Mouse (Mus musculus) layer of hippocampus, adult 18-20 months (tissue): ENCODE results near the gene Cflar. TPM values are rescaled to one million over a fixed set of nuclear protein-coding genes. Genes with fewer than 3 reads are reported as not detected.
"Not testable (repeated sequence)": the region's sequence is repeated elsewhere in the genome, so short reads cannot be mapped to it uniquely, and the experiment has no call there.

Source experiments
- DNase-seq, 2 experiments: peaks; one replicate each; pipeline ENCODE4 v3.0.0; 2022; ENCODE audit warnings: low spot score in 2 of 2
- total RNA-seq, 2 experiments: library from RNA; stranded (reverse); gene quantifications; 2 replicates each; pipeline ENCODE4 v1.2.3; 2021

Gene Cflar
- total RNA-seq, 2 experiments from 2014 or later: 41.1 to 41.5 TPM

GRCm38 (mm10) chr1:58773905-58774304, 62.6 kb downstream of the Cflar start:
- no peak for DNase-seq

DNA sequence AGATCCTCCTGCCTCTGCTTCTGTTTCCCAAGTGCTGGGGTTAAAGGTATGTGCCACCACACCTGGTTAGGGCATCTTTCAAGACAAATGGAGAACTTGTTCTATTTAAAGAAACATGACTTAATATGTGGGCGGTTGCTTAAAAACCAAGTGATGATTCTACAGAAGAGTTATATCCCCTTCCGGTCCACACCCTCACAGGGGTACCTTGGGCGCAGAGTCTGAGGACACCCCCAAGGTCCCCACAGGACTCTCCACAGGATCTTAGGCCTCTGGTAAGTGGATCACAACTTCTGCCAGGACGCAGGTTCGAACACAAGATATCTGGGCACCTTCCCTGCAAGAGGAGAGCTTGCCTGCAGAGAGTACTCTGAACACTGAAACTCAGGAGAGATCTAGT, 64.1 kb downstream of the Cflar start:
- no peak for DNase-seq

DNA sequence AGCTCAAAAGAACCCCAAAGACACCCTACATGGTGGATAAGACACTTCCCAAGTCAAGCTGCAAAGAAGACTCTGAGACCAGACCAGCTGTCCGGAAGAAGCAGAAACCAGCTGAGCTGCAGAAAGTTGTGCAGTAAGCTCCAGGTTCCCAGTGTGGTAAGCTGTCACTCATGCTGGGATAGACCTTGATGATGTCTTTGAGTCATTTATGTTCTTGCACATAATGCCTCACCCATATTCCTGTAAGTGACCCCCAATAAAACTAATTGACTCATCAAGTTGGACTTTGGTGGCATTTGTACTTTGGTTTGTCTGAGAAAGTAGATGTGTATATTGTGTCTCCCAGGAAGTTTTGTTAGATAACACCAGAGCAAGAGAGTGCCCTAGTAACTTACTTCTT, 66.3 kb downstream of the Cflar start:
- no peak for DNase-seq

- DNase-seq: no peak
Observed at GRCm38 (mm10) chr1:58778226-58778625, 66.9 kb downstream of the Cflar start.

DNA sequence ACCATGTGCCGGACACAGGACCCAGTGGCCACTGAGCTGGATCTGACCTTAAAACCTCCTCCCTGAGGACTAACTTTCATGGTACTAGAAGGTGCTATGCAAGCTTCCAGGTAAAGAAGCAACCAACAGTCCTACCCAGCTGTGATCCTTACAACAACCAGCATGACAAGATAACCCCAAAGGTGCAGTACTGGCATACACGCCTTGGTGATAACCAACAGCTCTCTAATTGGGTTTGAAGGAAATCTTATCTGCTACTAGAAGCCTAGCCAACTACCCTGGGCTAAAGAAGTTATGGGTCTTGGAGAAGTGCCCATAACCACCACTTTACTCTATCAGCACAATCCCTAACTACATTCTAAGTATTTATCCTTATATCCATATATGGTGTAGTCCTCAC, 75.0 kb downstream of the Cflar start:
- DNase-seq: no peak

DNA sequence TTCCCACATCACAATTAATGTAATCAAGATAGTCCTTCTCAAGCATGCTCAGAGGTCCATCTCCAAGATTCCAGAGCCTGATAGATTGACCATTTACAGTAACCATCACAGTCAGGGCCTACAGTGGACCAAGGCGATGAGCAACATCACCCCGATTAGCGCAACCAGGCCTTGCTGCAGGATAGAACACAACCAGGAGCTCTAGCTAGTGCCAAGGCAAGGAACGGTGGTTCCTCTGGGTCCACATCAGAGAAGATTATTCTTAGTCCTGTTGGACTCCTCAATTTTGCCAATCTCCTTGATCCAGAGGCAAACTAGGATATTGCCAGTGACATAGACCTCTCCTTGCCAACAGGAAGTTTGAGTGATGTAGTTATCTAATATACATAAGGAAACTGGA, 77.1 kb downstream of the Cflar start:
- no peak for DNase-seq

DNA sequence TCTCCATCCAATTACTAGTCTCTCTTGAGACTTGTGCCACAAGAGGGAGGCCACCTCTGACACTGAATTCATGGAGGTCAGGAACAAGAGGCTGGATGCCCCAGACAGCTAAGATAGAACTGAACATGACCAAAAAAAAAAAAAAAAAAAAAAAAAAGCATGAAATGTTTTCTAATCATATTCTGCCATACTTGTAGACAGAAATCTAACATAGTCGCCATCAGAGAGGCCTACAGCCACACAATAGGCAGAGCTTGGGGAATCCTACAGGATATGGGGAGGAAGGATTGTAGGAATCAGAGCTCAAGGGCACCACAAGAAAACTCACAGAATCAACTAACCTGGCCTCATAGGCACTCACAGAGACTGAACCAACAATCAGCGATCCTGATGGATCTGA, 83.4 kb downstream of the Cflar start:
- no peak for DNase-seq

- DNase-seq: no peak
Observed at GRCm38 (mm10) chr1:58795291-58796058, 84.2 kb downstream of the Cflar start, which contains the start of gene Casp8. Gene Casp8, plus strand, starts transcription at chr1:58795374.

- DNase-seq: no peak
Observed at GRCm38 (mm10) chr1:58796059-58796363, 84.7 kb downstream of the Cflar start.

GRCm38 (mm10) chr1:58796853-58797252, 85.5 kb downstream of the Cflar start:
- no peak for DNase-seq

DNA sequence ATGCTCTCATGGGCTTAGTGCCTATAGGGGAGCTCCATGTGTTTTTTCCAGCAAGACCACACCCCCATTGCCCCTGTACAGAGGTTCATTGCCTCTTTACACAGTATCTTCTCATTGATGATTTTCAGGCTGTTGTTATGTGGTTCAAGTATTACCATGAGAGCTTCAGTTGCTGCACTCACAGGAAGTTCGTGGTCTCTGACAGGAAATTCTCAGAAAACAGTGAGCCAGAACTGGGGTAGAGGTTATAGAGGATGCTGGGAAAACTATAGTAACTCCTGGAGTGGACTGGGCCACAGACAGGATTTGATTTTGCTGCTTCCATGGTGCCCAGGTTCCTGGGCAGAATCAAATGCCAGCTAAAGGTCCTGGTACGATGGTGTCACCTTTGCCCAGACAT, 86.1 kb downstream of the Cflar start:
- DNase-seq: no peak

- DNase-seq: no peak
Observed at GRCm38 (mm10) chr1:58798911-58799310, 87.6 kb downstream of the Cflar start.

GRCm38 (mm10) chr1:58800644-58801043, 89.3 kb downstream of the Cflar start:
- DNase-seq: not testable (repeated sequence)

- DNase-seq: no peak
Observed at GRCm38 (mm10) chr1:58801558-58802285, 90.4 kb downstream of the Cflar start.

GRCm38 (mm10) chr1:58802322-58803273, 91.3 kb downstream of the Cflar start:
- DNase-seq: peak in 1 of 2 experiments; percentile 7

DNA sequence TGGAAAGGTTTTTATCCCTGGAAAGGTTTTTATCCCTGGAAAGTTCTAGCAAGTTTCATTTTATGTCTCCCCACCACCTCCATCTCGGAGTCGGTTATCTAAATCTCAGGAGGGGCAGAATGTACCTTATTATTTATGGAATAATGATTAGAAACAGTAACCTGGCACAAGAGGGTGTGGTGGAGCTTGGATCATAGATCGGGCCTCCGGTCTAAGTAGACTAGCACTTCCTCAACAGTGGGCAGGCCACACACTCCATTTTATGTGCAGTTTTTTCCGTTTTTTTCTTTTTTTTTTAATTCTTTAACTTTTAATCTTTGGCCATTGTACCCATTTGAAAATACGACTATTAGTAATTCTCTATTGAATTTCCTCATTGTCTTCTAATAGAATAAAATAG, 92.2 kb downstream of the Cflar start:
- DNase-seq: no peak

- no peak for DNase-seq
Observed at GRCm38 (mm10) chr1:58806651-58807050, 95.3 kb downstream of the Cflar start.
